Mouse (Mus musculus) lung, embryonic 15.5 days (tissue): ENCODE measurements at regions not wholly inside any gene's neighbourhood (a gene's known extent, or its start where the extent isn't known, plus 50 kb on each side); places are given as distances from the start of the nearest gene placed in this dataset.

Experiments used
- ATAC-seq: fragments of 200-750 bp; cut with Nextera tagmentation; 2 replicates; pipeline ENCODE4 v1.8.0; 2017; ENCODE audit warnings: moderate number of reproducible peaks, borderline replicate concordance; ENCODE audit not compliant: low FRiP score, low TSS enrichment; ENCODE audit errors: extremely low read depth
- H3K27ac ChIP-seq: fragments of 300-500 bp; sonication (generic); 2 replicates; pipeline ENCODE4 v1.5.1; 2015; ENCODE audit warnings: moderate library complexity, mild to moderate bottlenecking, inconsistent platforms
- H3K27me3 ChIP-seq: fragments of 300-500 bp; sonication (generic); 2 replicates; pipeline ENCODE4 v1.6.1; 2015; ENCODE audit warnings: inconsistent platforms
- H3K36me3 ChIP-seq: fragments of 300-500 bp; sonication (generic); 2 replicates; pipeline ENCODE4 v1.6.1; 2015; ENCODE audit warnings: inconsistent platforms
- H3K4me1 ChIP-seq: fragments of 300-500 bp; sonication (generic); 2 replicates; pipeline ENCODE4 v1.6.1; 2015; ENCODE audit warnings: inconsistent platforms
- H3K4me2 ChIP-seq: fragments of 300-500 bp; sonication (generic); 2 replicates; pipeline ENCODE4 v1.6.1; 2015; ENCODE audit warnings: inconsistent platforms, mild to moderate bottlenecking, moderate library complexity
- H3K4me3 ChIP-seq: fragments of 300-500 bp; sonication (generic); 2 replicates; pipeline ENCODE4 v1.5.1; 2015; ENCODE audit warnings: mild to moderate bottlenecking, inconsistent platforms
- H3K9ac ChIP-seq: fragments of 300-500 bp; sonication (generic); 2 replicates; pipeline ENCODE4 v1.6.1; 2015; ENCODE audit warnings: inconsistent platforms
- H3K9me3 ChIP-seq: fragments of 300-500 bp; sonication (generic); 2 replicates; pipeline ENCODE4 v1.6.1; 2016; ENCODE audit warnings: inconsistent platforms
- WGBS: fragments of 180-500 bp; shearing (Covaris S2); methylation state at CpG from one replicate; pipeline ENCODE4 v1.1.7; 2015; 5-methylcytosine and 5-hydroxymethylcytosine counted together

DNA sequence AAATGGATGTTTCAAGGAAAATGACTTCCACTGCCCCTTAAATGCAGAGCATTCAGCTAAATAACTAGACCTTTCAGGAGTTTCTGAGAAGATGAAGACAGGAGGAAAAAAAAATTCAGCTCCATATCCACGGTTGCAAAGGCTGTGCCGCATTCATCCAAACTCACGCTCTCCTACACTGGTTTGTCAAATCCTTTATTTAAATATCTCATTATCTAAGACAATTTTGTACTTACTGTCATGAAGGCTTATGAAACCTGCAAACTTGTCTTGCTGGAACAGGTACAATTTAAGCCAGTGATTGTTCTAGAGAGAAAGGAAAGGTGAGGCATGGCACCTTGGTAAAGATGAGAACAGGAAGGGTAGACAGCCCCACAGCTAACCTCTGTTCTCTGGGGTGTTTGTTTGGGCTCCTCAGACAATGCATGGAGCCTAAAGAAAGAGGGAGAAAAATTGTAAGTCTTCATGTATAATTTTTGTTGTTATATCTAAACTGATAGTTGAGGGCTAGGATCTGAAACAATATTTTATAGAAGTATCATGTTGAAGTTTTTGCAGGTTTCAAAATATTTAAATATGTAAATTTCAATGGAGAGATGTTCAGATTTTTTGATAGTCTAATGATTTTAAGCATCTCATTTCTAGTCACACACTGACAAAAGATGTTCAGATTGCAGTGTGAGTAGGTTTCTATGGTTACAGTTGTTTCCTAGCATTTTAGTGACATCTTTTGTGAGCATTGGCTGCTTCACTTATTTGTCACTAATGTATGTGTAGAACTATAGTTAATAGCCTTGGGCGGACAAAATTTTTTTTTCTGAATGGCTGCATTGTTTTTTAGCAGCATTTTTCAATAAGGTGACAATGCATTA lies 321.2 kb upstream of the Prkd1 start:
- WGBS, result 74% methylated on average over 4 of the region's 4 CpGs
- no peaks in the 10 kb centered on the region for H3K9me3 ChIP-seq
- H3K36me3 ChIP-seq, result no peaks in the 10 kb centered on the region
- no peak overlapping the region for H3K4me3 ChIP-seq
- no peak overlapping the region for H3K9ac ChIP-seq
- ATAC-seq, result no peak
- no peak overlapping the region for H3K4me2 ChIP-seq
- H3K4me1 ChIP-seq, result no peaks in the 10 kb centered on the region
- no peaks in the 10 kb centered on the region for H3K27me3 ChIP-seq
- H3K27ac ChIP-seq, result no peak overlapping the region

DNA sequence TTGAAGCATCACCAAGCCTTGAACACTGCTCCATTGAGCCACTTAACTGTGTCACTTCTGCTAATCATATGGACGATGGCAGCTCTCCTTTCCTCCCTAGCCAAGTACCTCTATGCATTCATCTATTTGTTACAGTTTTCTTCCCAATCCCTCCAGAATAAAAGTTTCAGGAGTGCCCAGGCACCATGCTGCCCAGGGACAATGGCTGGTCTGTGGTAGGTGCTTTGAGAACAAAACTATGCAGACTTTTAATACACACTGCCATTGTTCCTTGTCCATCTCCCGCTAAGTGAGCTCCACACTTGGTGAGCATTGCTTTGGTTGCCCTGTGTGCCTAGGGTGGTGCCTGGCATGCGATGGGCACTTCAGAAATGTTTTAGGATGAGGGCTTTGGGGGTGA lies 320.5 kb upstream of the Prkd1 start:
- no peaks in the 10 kb centered on the region for H3K4me1 ChIP-seq
- WGBS, result 54% methylated on average over 3 of the region's 3 CpGs
- H3K4me2 ChIP-seq, result no peak overlapping the region
- H3K9ac ChIP-seq, result no peak overlapping the region
- no peaks in the 10 kb centered on the region for H3K27me3 ChIP-seq
- H3K36me3 ChIP-seq, result no peaks in the 10 kb centered on the region
- H3K9me3 ChIP-seq, result no peaks in the 10 kb centered on the region
- no peak for ATAC-seq
- H3K4me3 ChIP-seq, result no peak overlapping the region
- no peak overlapping the region for H3K27ac ChIP-seq

DNA sequence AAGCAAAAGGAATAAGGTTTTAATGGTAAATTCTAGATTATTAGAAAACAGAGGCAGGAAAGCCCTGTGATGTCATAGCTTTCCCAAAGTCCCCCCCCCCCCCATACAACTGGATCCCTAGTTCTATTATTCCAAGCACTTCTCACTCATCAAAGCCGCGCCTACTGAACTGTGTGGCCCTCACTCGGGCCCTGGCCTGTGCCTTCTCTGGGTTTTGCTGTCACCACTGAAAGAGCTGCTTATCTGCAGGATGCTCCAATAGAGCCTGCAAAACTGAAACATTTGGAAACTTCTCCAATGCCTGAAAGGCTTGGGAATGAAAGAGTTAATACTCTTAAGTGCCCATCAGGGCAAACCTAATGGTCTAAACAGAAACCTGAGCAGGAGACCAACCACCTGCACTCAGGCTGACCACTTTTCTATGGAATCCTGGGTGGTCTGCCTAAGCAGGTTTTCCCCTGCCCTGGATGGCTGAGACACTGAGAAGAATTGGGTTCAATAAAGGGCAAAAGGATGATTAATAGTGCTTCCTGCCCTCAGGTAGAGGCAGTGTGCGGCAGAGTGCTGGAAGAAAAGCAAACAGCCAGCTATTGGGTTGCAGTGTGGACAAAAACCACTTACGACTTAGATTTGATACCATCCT lies 318.4 kb upstream of the Prkd1 start:
- Histone ChIP-seq H3K9me3 (no peaks in the 10 kb centered on the region), H3K4me1 (no peaks in the 10 kb centered on the region), H3K27ac (no peak overlapping the region), H3K27me3 (no peaks in the 10 kb centered on the region), H3K9ac (no peak overlapping the region), H3K36me3 (no peaks in the 10 kb centered on the region), H3K4me3 (no peak overlapping the region), H3K4me2 (no peak overlapping the region)
- no peak for ATAC-seq
- WGBS, result 24% methylated on average over 5 of the region's 5 CpGs

DNA sequence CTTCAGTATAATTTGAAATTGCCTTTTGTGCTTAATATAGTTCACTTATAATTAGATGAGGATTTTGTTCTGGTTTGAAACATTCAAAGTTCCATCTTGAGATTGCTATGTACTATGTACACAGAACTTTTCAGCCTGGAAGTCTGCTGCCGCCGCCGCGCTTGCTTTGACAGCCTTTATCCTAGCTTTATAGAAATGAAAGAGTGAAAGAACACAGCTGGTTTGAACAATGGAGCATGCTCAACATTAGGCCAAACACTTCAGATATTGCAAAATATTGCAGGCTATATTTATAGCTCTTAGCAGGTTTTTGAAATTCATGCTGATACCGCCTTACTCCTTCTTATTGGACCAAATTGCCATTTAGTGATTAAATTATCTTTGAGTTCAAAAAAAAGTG lies 305.1 kb upstream of the Prkd1 start:
- WGBS, result 58% methylated on average over 5 of the region's 5 CpGs
- Histone ChIP-seq H3K4me3 (no peak overlapping the region), H3K36me3 (no peaks in the 10 kb centered on the region), H3K4me2 (no peak overlapping the region), H3K9ac (no peak overlapping the region), H3K4me1 (no peaks in the 10 kb centered on the region), H3K27me3 (no peaks in the 10 kb centered on the region), H3K27ac (no peak overlapping the region), H3K9me3 (no peaks in the 10 kb centered on the region)
- no peak for ATAC-seq

DNA sequence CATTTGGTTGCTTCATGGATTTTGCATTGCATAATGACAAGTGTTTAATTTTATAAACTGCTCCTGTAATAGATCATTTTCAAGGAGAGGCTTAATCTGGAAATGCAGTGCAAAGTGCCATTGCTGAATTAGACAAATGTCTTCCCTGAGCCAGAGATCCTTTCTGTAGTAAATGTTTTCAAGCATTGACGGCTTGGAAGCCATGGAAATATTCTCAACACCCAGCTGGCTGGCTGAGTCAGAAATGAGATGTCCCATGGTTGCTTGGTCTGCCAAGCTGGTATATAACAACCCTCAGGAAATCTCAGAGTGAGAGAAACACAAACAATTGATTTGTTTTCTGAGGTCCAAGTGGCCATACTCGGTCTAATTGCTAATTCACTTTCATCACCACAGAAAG lies 298.1 kb upstream of the Prkd1 start:
- 58% methylated on average over 2 of the region's 2 CpGs for WGBS
- Histone ChIP-seq H3K4me3 (no peak overlapping the region), H3K9me3 (no peaks in the 10 kb centered on the region), H3K36me3 (no peaks in the 10 kb centered on the region), H3K27me3 (peaks cover 9% of the 10 kb centered on the region), H3K4me1 (no peaks in the 10 kb centered on the region), H3K27ac (no peak overlapping the region), H3K4me2 (no peak overlapping the region), H3K9ac (no peak overlapping the region)
- ATAC-seq, result no peak

DNA sequence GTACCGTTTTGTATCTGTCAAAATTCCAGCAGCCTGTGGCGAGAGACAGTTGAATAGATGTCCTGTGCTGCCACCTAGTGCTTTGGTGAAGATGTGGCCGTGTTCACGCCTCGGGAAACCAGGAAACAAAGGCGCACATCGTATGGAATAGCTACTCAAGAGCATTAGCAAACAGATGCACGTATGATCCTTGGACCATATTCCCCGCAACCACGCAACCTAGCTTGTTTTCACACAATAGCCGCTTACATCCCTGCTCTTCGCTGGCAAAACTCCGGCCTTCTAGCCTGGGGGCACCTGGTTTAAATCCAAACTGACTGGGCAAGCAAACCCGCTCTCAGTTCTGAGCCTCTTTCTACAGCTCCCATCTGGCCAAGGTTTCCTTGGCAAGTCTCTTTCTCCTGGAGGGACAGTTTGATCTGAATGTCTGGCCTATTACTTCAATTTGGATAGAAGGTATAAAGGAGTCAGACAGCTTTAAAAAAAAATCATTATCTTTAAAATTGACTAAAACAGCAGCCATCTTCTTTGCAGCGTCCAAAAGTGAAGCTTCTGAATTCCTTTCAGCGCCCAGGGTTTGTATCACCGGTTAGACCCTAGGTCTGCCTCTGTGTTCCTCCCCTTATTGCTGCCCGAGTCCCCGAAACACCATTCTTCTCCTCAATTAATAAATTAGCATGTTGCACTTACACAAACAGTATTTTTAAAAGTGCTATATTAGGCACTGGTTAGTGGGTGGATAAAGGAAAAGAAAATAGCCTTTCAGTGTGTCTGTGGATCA lies 295.0 kb upstream of the Prkd1 start:
- ATAC-seq, result no peak; the same call in 1 of the 2 replicates
- H3K27me3 ChIP-seq, result peaks cover 9% of the 10 kb centered on the region
- WGBS, result 22% methylated on average over 19 of the region's 19 CpGs
- no peaks in the 10 kb centered on the region for H3K9me3 ChIP-seq
- H3K4me2 ChIP-seq, result peak overlapping the region; percentile 63
- 0 out of 2 replicates have a peak overlapping the region, but pooled peaks have one; percentile 29 for H3K9ac ChIP-seq
- no peak overlapping the region for H3K27ac ChIP-seq
- no peaks in the 10 kb centered on the region for H3K36me3 ChIP-seq
- peak overlapping the region; percentile 27 for H3K4me3 ChIP-seq
- no peaks in the 10 kb centered on the region for H3K4me1 ChIP-seq

DNA sequence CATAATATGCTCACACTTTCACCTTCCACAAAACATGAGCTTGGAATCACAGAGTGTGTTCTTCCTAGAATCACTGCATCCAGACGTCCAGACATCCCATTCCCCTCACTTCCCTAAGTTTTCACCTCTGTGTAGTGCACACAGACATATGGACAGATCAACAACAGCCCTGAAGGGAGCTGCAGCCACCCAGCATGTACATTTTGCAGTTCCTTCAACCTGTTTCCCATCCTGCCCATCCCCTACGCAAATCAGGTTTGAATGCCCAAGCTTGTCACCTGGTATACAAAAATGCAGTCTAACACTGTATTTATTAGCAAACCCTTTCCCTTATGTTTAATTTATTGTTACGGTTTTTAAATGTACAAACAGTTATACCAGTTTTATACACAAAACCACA lies 294.4 kb upstream of the Prkd1 start:
- Histone ChIP-seq H3K4me1 (no peaks in the 10 kb centered on the region), H3K4me2 (no peak overlapping the region), H3K9me3 (no peaks in the 10 kb centered on the region), H3K9ac (no peak overlapping the region), H3K27me3 (peaks cover 9% of the 10 kb centered on the region), H3K4me3 (no peak overlapping the region), H3K27ac (no peak overlapping the region), H3K36me3 (no peaks in the 10 kb centered on the region)
- no peak for ATAC-seq
- 43% methylated on average over 3 of the region's 3 CpGs for WGBS

DNA sequence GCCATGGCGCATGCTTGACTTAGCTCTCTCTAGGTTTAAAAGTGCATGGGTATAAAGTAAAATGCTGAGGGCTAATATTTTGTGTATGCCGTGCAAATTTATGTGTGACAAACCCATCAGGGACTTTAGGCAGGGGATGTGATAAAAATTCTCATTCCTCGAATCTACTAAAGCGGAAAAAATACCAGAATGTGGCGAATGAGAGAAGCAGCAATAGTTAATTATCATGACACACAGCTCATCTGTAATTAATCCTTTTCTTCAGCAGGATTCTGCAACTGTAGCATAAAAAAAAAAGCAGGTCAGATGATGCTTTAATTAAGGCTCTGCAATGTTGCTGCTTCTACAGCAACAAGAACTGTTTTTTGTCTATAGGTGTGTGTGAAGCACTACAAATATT lies 286.6 kb upstream of the Prkd1 start:
- Histone ChIP-seq H3K4me1 (no peaks in the 10 kb centered on the region), H3K4me3 (no peak overlapping the region), H3K27me3 (no peaks in the 10 kb centered on the region), H3K4me2 (no peak overlapping the region), H3K27ac (no peak overlapping the region), H3K36me3 (no peaks in the 10 kb centered on the region), H3K9me3 (no peaks in the 10 kb centered on the region), H3K9ac (no peak overlapping the region)
- no peak for ATAC-seq
- WGBS, result 81% methylated on average over 5 of the region's 5 CpGs

DNA sequence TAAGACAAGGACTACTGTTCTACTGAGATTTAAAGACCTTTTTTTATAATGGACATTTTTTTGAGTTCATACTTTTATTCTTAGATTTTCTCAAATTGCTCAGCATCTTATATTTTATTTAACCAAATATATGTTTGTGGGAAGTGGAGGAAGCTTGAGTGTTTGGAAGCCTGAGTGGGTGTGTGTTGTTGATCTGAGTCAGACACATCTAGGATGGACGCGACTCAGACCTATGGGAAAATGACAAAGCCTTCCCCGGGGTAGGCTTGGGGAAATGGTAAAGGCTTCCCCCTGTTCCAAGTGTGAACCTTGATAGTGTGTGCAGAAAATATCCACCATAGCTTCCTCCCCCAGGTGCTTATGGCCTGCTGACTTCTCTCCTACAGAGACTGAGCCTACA lies 283.6 kb upstream of the Prkd1 start:
- H3K9me3 ChIP-seq, result no peaks in the 10 kb centered on the region
- H3K4me3 ChIP-seq, result no peak overlapping the region
- H3K4me2 ChIP-seq, result no peak overlapping the region
- no peak overlapping the region for H3K9ac ChIP-seq
- H3K27me3 ChIP-seq, result no peaks in the 10 kb centered on the region
- no peaks in the 10 kb centered on the region for H3K36me3 ChIP-seq
- WGBS, result 88% methylated on average over 3 of the region's 3 CpGs
- no peak overlapping the region for H3K27ac ChIP-seq
- no peak for ATAC-seq
- H3K4me1 ChIP-seq, result no peaks in the 10 kb centered on the region

DNA sequence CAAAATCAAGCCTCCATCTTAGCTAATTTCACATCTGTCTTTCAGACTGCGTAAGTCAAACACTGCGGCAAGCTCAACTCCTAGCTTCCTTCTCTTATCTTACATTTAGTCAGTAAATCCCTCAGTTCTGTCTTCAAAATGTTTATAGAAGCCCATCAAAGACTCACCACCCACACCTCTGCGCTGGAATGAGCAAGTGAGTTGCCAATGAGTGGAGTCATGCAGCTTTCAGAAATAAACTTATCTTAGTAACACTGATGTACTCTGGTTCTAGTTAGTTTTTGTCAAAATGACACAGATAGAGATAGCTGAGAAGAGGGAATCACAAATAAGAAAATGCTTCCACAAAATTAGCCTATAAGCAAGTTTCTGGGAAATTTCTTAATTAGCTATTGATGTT lies 280.7 kb upstream of the Prkd1 start:
- Histone ChIP-seq H3K9me3 (no peaks in the 10 kb centered on the region), H3K36me3 (no peaks in the 10 kb centered on the region), H3K9ac (no peak overlapping the region), H3K27me3 (no peaks in the 10 kb centered on the region), H3K4me3 (no peak overlapping the region), H3K27ac (no peak overlapping the region), H3K4me2 (no peak overlapping the region), H3K4me1 (no peaks in the 10 kb centered on the region)
- WGBS, result 33% methylated on average over 3 of the region's 3 CpGs
- ATAC-seq, result no peak

DNA sequence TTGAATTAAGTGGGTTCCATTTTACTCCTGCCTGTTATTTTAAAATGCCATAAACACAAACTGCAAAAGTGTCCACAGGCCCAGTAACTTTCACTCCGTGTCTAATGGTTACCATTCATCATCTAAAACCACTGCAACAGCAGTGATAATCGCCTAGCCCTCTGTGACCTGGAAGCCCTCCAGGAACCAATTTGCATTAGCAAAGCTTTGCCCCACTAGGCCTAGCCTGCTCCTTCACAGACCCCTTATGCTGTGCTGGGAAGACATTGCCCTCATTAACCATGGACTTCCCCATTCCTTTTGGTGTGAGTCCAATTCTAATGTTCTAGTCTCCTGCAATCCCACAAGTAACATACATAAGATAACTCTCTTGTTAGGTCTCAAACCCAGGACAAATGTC lies 277.3 kb upstream of the Prkd1 start:
- H3K27ac ChIP-seq, result no peak overlapping the region
- H3K4me1 ChIP-seq, result no peaks in the 10 kb centered on the region
- H3K36me3 ChIP-seq, result no peaks in the 10 kb centered on the region
- 41% methylated on average over 2 of the region's 2 CpGs for WGBS
- H3K9me3 ChIP-seq, result no peaks in the 10 kb centered on the region
- no peaks in the 10 kb centered on the region for H3K27me3 ChIP-seq
- no peak for ATAC-seq
- no peak overlapping the region for H3K9ac ChIP-seq
- no peak overlapping the region for H3K4me2 ChIP-seq
- H3K4me3 ChIP-seq, result no peak overlapping the region

DNA sequence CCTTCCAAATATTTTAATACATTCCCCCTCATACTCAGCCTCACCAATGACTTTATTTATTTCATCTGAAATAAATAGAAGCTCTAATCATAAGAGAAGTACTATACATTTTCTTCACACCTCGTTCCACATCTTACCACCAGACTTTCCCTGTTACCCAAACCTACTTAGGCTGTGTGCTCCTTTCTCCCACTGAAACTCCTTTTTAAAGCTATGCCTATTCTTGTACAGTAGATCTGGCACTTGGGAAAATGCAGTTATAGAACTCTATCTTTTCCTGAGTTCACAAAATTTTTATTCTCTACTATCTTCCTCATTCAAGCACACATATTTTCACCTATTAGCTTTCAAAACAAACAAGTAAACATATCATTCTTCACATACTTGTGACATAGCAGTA lies 272.8 kb upstream of the Prkd1 start:
- no peak for ATAC-seq
- WGBS, result 71% methylated on average over 1 of the region's 1 CpGs
- Histone ChIP-seq H3K4me2 (no peak overlapping the region), H3K4me1 (no peaks in the 10 kb centered on the region), H3K4me3 (no peak overlapping the region), H3K9ac (no peak overlapping the region), H3K9me3 (no peaks in the 10 kb centered on the region), H3K27ac (no peak overlapping the region), H3K27me3 (no peaks in the 10 kb centered on the region), H3K36me3 (no peaks in the 10 kb centered on the region)
